Mouse (Mus musculus): ENCODE results near the gene 1700067P10Rik. TPM values are rescaled to one million over a fixed set of nuclear protein-coding genes. Genes with fewer than 3 reads are reported as not detected.

1700067P10Rik gene
- polyA plus RNA-seq, 1 experiment from 2014 or later, result not detected

DNA sequence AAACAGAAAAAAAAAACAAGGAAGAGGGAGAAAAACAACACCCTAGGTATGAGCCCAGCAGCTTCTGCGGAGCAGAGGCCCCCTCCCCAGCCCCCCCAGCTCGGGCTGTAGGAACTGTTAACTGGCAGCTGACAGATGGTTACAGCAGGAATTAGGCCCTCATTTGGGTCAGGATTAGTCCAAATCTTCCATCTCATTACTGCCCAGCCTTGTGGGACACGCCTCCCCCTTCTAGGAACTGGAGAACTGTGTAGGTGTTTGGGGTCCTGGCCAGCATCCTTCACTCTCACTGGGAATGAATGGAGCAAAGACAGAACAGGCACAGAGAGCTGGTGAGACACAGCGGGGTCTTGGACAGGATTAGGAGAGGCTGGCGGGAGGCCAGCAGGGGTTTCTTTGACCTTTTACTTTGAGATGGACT lies 24.0 kb upstream of the 1700067P10Rik start:
- Histone ChIP-seq H3K36me3 (no peaks in the 10 kb centered on the region), H3K4me3 (no peak overlapping the region), H3K4me1 (replicated peaks) (no peaks in the 10 kb centered on the region), H3K9me3 (replicated peaks) (no peaks in the 10 kb centered on the region), H3K27ac (no peak overlapping the region), H3K9ac (no peak overlapping the region), H3K4me2 (no peak overlapping the region), H3K27me3 (peaks cover 17% of the 10 kb centered on the region)
- no peak for ATAC-seq (replicated peaks; ENCODE audit: insufficient number of reproducible peaks, insufficient read depth, low FRiP score, low read depth)
- WGBS, result 35% methylated on average over 5 of the region's 5 CpGs

DNA sequence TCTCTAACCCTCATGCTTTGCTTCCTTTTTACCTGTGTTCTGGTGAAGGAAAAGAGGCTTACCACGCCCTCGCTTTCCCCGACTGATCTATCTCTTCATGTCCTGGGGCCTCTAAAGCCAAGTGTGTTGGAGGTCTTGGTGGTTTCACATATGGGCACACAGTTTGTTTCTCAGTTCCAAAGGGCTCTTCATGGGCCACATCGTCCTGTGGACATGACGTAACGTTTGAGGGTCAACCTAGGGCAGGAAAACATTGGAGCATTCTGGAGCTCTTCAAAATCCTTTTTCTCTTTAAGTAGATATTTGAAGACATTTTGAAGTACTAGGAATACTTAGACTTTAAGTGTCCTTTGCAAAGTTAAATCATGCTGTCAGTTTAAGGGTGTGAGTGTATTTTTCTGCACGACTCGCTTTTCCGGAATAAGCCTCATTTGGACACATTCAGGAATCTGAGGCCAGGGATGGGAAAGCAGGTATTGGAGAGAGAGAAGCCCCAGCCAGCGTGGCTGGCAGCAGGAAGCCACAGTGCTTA lies 22.0 kb upstream of the 1700067P10Rik start:
- peaks cover 16% of the 10 kb centered on the region; the same call in 1 of the 2 replicates for H3K27me3 ChIP-seq
- no peak overlapping the region for H3K4me2 ChIP-seq
- H3K9ac ChIP-seq, result no peak overlapping the region
- H3K4me1 ChIP-seq (replicated peaks), result no peaks in the 10 kb centered on the region
- no peaks in the 10 kb centered on the region for H3K9me3 ChIP-seq (replicated peaks)
- H3K27ac ChIP-seq, result no peak overlapping the region
- no peak overlapping the region for H3K4me3 ChIP-seq
- H3K36me3 ChIP-seq, result no peaks in the 10 kb centered on the region
- WGBS, result 68% methylated on average over 10 of the region's 10 CpGs
- ATAC-seq (replicated peaks; ENCODE audit: insufficient number of reproducible peaks, insufficient read depth, low FRiP score, low read depth), result no peak

DNA sequence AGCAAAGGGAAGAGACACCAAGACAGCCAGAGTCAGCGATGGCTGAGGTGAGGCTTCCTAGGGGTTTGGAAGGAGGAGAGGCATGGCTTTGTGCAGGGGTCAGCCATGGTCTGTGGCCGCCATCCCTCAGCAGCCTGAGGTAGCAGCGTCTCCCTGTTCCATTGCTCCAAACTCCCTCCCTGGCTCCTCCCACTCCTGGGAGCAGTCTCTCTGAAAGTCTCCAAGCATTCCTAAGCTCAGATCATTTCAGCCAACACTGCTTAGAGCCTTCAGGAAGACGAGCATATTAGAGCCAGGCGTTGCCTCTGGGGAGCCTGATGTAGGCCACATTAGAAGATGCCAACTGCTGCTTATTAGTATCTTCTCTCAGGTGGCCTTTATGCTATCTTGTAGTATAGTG lies 21.4 kb upstream of the 1700067P10Rik start:
- Histone ChIP-seq H3K27ac (no peak overlapping the region), H3K9ac (no peak overlapping the region), H3K36me3 (no peaks in the 10 kb centered on the region), H3K9me3 (replicated peaks) (no peaks in the 10 kb centered on the region), H3K27me3 (peaks cover 16% of the 10 kb centered on the region; the same call in 1 of the 2 replicates), H3K4me2 (no peak overlapping the region), H3K4me3 (no peak overlapping the region), H3K4me1 (replicated peaks) (no peaks in the 10 kb centered on the region)
- no peak for ATAC-seq (replicated peaks; ENCODE audit: insufficient number of reproducible peaks, insufficient read depth, low FRiP score, low read depth)
- 26% methylated on average over 5 of the region's 5 CpGs for WGBS

DNA sequence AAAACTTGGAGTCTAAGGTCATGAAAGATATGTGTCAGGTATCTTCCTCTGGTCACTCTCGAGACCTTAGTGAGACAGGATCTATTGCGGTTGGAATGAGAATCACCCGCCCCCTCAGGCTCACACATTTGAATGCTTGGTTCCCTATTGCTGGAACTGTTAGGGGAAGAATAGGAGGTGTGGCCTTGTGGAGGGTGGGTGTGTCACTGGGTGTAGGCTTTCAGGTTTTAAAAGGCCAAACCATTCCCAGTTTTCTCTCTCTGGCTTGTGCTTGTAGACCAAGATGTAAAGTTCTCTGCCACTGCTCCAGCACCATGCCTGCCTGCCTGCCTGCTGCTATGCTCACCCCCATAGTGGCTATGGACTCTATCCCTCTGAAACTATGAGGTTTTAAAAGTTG lies 8.5 kb upstream of the 1700067P10Rik start:
- 47% methylated on average over 3 of the region's 3 CpGs for WGBS

DNA sequence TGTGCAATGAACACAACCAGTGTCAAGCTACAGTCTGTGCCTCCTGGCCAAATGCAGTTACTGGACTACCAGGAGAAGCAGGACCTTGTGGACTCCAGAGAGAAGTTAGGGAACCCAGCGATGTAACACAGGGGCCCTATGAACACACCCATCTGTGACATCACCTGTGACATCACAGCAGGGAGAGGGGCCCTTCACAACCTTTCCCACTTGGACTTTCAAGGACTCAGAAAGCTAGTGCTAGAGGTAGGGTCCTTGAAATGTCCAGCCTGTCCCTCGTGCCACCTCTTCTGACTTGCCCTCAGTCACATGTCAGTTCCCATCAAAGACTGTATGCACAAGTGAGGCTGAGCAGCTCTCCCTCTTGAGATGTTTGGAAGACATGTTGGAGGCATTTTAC lies 327 bp downstream of the 1700067P10Rik start:
- no peak overlapping the region for H3K9ac ChIP-seq
- no peak overlapping the region for H3K4me2 ChIP-seq
- no peak overlapping the region for H3K4me3 ChIP-seq
- 69% methylated on average over 2 of the region's 2 CpGs for WGBS
- H3K27me3 ChIP-seq, result peaks cover 10% of the 10 kb centered on the region
- H3K9me3 ChIP-seq (replicated peaks), result no peaks in the 10 kb centered on the region
- no peak overlapping the region for H3K27ac ChIP-seq
- no peak for ATAC-seq (replicated peaks; ENCODE audit: insufficient number of reproducible peaks, insufficient read depth, low FRiP score, low read depth)
- H3K36me3 ChIP-seq, result no peaks in the 10 kb centered on the region
- H3K4me1 ChIP-seq (replicated peaks), result no peaks in the 10 kb centered on the region

More for the DNA sequence above, 8.5 kb upstream of the 1700067P10Rik start:
- no peak overlapping the region for H3K4me3 ChIP-seq
- no peaks in the 10 kb centered on the region for H3K9me3 ChIP-seq (replicated peaks)
- no peaks in the 10 kb centered on the region for H3K27me3 ChIP-seq
- H3K27ac ChIP-seq, result no peak overlapping the region
- ATAC-seq (replicated peaks; ENCODE audit: insufficient number of reproducible peaks, insufficient read depth, low FRiP score, low read depth), result no peak
- H3K9ac ChIP-seq, result no peak overlapping the region
- no peaks in the 10 kb centered on the region for H3K36me3 ChIP-seq
- no peaks in the 10 kb centered on the region for H3K4me1 ChIP-seq (replicated peaks)
- H3K4me2 ChIP-seq, result no peak overlapping the region

DNA sequence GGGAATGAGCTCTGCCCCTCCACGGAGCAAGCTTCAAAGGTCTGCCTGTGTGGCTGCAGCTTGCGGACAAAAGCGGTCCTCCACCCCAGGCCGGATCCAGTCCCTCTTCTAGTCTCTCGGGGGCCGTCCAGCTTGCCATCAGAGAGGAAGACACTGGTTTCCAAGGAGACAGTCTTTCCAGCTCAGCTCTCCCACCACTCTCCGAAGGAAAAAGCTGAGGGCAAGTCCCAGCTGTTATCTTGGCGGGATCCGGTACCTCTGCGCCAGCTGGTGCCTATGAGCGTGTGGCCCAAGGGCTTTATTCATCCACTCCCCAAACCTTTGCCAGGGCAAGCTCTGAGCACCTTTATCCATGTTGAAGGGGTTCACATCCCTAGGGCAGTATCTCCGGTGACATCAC lies 1.2 kb downstream of the 1700067P10Rik start:
- H3K36me3 ChIP-seq, result no peaks in the 10 kb centered on the region
- no peak overlapping the region for H3K4me3 ChIP-seq
- no peak overlapping the region for H3K9ac ChIP-seq
- H3K4me1 ChIP-seq (replicated peaks), result peaks cover 5% of the 10 kb centered on the region; the same call in 1 of the 2 replicates
- WGBS, result 73% methylated on average over 12 of the region's 12 CpGs
- H3K9me3 ChIP-seq (replicated peaks), result no peaks in the 10 kb centered on the region
- H3K27ac ChIP-seq, result no peak overlapping the region
- no peak for ATAC-seq (replicated peaks; ENCODE audit: insufficient number of reproducible peaks, insufficient read depth, low FRiP score, low read depth)
- peaks cover 19% of the 10 kb centered on the region for H3K27me3 ChIP-seq
- no peak overlapping the region for H3K4me2 ChIP-seq

DNA sequence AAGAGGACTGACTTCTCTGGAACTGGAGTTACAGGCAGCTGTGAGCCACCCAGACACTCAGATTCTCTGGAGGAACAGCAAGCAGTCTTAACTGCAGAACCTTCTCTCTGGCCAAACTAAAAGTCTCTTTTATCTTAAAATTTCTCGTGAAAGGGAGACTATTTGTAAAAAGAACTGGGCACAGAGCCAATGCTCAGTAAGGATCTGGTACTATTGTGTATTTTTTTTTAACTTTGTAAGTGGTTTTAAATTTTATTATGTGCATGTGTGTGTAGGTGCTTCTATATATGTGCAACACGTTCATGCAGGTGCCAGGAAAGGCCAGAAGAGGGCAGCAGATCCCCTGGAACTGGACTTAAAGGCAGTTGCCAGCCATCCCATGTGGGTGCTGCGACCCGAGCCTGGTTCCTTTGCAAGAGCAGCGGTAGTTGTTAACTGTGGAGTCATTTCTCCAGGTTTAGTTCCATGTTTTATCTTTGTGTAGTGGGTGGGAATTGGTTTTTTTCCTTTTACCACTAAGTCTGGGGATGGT lies 4.2 kb downstream of the 1700067P10Rik start:
- Histone ChIP-seq H3K9me3 (replicated peaks) (no peaks in the 10 kb centered on the region), H3K4me3 (no peak overlapping the region), H3K9ac (no peak overlapping the region), H3K27ac (no peak overlapping the region), H3K36me3 (no peaks in the 10 kb centered on the region), H3K27me3 (peaks cover 48% of the 10 kb centered on the region), H3K4me1 (replicated peaks) (peaks cover 32% of the 10 kb centered on the region), H3K4me2 (no peak overlapping the region)
- no peak for ATAC-seq (replicated peaks; ENCODE audit: insufficient number of reproducible peaks, insufficient read depth, low FRiP score, low read depth)
- 75% methylated on average over 5 of the region's 5 CpGs for WGBS

DNA sequence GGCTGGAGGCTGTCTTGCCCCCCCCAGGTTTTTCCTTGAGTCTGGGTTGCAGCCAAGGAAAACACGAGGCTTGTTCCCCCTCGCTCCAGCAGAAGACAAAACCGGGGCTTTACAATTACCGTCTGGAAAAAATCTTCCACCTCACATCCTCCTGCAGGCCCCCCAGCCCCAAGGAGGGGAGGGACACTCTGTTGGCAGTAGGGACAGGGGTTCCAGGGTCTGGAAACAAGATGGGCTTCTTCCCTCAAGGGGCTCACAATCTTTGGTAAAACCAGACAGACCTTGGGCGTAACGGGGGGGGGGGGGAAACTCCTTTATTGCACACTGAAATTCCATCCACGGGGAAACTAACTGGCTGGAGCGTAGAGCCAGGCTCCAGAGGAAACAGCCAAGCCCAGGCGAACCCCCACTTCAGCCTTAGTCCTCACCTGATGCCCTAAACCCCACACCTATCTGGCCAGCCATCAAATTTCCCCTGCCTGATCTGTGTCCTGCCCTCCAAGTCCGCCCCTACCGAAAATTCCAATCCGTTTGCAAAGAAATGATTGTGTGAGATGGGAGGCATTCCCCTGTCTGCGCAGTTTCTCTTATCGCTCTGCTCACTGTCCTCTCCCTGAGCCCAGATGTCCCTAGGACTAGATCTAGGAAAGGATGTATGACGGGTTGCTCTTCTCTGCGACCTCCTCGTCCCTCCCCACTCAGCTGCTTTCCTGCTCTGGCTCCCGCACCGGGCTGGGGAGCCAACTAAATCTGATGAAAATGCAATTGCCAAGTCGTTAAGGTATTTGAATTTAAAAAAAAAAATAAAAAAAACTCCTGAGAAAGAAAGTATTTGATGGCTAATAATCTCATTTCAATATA lies 5.9 kb downstream of the 1700067P10Rik start:
- Histone ChIP-seq H3K9me3 (replicated peaks) (no peaks in the 10 kb centered on the region), H3K36me3 (no peaks in the 10 kb centered on the region), H3K4me3 (no peak overlapping the region), H3K27me3 (peaks cover 64% of the 10 kb centered on the region), H3K27ac (no peak overlapping the region), H3K4me2 (no peak overlapping the region), H3K9ac (no peak overlapping the region), H3K4me1 (replicated peaks) (peaks cover 43% of the 10 kb centered on the region)
- WGBS, result 7% methylated on average over 20 of the region's 20 CpGs
- no peak for ATAC-seq (replicated peaks; ENCODE audit: insufficient number of reproducible peaks, insufficient read depth, low FRiP score, low read depth)

DNA sequence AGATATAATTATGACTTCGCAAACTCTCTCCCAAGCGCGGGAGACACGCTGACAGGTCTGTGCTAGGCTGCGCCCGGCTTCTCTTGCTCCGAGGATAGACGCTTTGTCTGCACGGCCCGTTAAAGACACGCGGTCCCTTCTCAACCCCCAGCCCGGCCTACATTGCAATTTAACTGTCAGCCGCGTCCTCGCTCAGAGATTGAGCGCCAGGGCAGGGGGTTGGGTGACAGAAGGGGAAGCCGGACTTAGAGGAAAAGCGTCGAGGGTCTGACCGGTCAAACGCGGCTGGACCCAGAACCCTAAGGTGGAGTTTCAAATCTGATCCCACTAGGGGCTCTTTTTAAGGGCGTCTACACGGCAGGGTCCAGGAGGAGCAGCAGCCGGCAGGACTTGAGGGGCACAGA lies 6.6 kb downstream of the 1700067P10Rik start:
- H3K27ac ChIP-seq, result no peak overlapping the region
- H3K4me3 ChIP-seq, result peak overlapping the region; percentile 24
- WGBS, result 2% methylated on average over 26 of the region's 26 CpGs
- H3K36me3 ChIP-seq, result no peaks in the 10 kb centered on the region
- peak overlapping the region; percentile 48 for H3K4me2 ChIP-seq
- peaks cover 43% of the 10 kb centered on the region for H3K4me1 ChIP-seq (replicated peaks)
- no peak overlapping the region for H3K9ac ChIP-seq
- H3K27me3 ChIP-seq, result peaks cover 69% of the 10 kb centered on the region
- no peaks in the 10 kb centered on the region for H3K9me3 ChIP-seq (replicated peaks)
- ATAC-seq (replicated peaks; ENCODE audit: insufficient number of reproducible peaks, insufficient read depth, low FRiP score, low read depth), result no peak

DNA sequence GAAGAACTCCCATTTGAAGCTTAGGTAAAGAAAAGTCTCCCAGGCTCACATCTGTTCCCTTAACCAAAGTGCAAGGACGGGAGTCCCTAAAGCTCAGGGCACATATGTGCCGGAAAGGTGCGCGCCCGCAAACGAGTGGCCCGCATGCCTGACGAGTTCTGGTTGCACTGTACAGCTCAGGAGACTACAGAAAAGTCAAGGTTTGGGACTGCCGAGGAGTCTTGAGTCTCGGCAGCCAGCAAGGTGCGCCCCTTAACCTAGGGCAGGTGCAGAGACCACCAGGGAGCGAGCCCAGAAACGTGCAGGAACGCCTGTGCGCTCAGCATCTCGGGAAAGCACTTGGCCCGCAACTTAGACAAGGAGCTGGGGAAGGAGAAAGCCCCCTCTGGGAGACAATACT lies 7.2 kb downstream of the 1700067P10Rik start:
- no peak for ATAC-seq (replicated peaks; ENCODE audit: insufficient number of reproducible peaks, insufficient read depth, low FRiP score, low read depth)
- Histone ChIP-seq H3K27me3 (peaks cover 69% of the 10 kb centered on the region), H3K9ac (no peak overlapping the region), H3K27ac (no peak overlapping the region), H3K9me3 (replicated peaks) (no peaks in the 10 kb centered on the region), H3K4me3 (peak overlapping the region; percentile 46), H3K4me2 (peak overlapping the region; percentile 86; the same call in 1 of the 2 replicates), H3K4me1 (replicated peaks) (peaks cover 43% of the 10 kb centered on the region), H3K36me3 (no peaks in the 10 kb centered on the region)
- WGBS, result 11% methylated on average over 17 of the region's 17 CpGs

DNA sequence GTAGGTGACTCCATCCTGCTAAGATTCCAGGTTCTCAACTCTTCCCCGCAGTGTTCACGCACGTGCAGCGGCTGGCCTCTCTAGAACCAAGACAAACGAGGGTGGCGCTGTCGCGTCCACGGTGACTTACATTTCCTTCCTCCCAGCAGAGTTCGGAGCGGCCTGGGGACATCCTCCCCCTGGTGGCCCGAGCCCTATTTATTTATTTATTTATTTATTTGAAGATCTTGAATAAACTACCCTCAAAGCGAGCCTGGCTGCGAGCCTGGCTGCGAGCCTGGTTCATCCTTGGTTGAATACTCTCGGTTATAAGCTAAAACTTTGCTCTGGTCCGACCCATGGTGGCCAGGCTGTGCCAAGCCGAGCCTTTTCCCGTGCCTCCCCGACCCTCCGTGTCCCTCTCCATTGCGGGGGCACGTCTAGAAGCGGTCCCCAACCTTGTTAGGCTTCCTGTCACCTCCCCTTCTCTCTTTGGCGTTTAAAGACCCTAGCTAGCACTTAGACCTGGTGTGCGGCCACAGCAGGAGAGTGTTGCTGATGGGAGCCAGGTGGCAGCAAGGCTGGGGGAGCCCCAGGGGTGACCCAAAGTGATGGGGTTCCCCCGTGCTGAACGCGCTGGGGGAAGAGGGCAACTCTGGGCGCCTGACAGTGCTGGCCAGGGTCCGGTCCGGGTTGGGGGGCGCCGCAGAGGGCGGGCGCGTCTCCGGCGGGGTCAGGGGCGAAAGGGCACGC lies 8.1 kb downstream of the 1700067P10Rik start:
- Histone ChIP-seq H3K9ac (peak overlapping the region; percentile 38), H3K27ac (no peak overlapping the region), H3K36me3 (no peaks in the 10 kb centered on the region), H3K4me1 (replicated peaks) (peaks cover 43% of the 10 kb centered on the region), H3K27me3 (peaks cover 69% of the 10 kb centered on the region), H3K4me3 (peak overlapping the region; percentile 46), H3K9me3 (replicated peaks) (no peaks in the 10 kb centered on the region), H3K4me2 (peak overlapping the region; percentile 86)
- whole genome bisulfite sequencing, result 3% methylated on average over 39 of the region's 41 CpGs
- 0 out of 2 replicates have a peak, but pooled peaks have one; percentile 1 for ATAC-seq (replicated peaks; ENCODE audit: insufficient number of reproducible peaks, insufficient read depth, low FRiP score, low read depth)

Data from heart, embryonic 15.5 days (tissue).